Mouse (Mus musculus) kidney, adult 9 months (tissue): Measurements from ENCODE around the gene Nucb1.
"Not testable (repeated sequence)": the region's sequence is repeated elsewhere in the genome, so short reads cannot be mapped to it uniquely, and the experiment has no call there.

Experiments
- DNase-seq: peaks from one replicate; pipeline ENCODE4 v3.0.0; 2022

Gene Nucb1

DNA sequence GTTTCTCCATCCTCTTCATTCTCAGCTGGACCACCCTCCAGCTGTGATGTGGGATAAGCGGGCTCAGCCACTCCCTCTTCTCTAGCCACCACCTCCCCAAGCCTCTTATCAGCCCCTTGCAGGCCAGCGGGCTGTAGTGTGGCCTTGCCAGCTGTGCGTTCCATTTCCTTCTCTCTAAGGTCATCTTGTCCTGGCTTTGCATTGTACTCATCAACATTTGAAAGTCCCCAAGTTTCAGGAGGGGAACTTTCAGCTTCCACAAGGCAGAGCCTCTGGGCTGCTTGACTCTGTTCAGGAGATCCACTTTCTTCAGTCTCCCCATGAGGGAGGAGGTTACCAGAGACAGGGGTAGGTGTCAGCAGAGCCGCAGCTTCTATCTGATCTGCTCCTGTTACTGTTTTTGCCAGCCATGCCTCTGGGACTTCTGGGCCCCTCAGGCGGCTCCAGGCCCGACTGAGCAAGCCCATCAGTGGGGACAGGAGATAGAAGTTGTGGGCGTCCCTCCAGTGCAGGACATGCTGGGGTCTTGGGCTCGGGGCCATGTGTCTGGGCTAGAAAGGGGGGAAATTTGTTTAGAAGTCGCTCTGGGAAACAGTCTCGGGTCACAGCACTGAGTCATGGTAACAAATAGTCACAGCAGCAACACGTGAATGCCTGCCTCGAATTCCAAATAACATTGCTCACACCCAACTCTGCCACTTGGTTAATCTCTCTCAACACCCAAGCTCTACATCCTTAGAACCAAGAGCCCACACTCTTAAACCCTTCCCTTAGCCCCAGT lies 14.8 kb upstream of the Nucb1 start:
- DNase-seq = peak; percentile 51

DNA sequence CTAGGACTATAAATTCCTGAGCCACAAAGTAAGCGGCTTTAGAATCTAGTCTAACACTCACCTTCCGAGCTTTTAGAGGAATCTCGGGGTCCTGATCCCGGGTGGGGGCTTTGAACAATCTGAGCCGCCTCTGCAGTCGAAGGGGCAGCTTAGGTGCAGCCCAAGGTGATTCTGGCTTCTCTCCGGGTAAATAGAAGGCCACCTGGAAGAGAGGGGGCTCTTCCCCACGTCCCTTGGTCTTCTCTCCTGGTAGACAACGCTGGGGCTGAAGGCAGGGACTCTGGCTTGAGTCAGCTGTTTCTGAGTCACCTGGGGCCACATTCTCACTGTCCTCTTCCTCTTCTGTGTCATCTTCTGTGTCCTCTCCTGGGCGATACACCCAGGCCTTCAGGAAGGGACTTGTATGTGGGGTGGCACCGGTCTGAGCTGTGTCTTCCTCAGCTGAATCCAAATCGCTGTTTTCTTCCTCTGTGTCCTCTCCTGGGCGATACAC lies 13.5 kb upstream of the Nucb1 start:
- no peak for DNase-seq

DNA sequence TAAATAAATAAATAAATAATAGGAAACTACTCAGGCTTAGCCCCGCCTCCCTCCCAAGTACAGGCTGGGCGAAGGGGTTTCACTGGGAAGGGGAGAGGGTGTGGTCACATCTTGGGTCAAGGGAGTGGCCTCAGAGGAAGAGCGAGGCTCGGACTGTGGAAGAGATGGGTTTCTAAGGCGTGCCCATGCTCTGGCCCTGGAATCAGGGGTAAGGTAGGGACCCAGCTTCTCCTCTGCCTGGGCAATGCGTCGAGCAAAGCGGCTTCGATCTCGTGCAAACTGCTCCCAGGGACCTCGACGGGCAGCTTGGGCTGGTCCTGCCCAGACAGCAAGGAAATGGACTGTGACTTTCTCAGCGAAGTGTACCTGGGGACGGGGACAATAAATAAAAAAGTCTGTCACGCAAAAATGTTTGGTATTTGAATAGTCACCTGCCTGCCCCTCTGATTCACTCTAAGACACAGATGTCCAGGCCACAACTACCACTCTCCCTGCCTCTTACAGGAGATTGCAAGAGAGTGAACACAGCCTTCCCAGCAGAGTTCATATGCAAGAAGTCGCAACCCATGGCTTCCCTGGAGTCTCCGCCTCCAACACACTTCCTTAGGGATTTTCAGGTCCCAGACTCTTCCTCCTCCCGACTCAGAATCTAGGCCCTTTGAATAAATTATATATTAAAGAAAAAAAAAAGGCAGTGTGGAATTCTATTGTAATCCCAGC lies 12.9 kb upstream of the Nucb1 start:
- DNase-seq = peak; percentile 41

DNA sequence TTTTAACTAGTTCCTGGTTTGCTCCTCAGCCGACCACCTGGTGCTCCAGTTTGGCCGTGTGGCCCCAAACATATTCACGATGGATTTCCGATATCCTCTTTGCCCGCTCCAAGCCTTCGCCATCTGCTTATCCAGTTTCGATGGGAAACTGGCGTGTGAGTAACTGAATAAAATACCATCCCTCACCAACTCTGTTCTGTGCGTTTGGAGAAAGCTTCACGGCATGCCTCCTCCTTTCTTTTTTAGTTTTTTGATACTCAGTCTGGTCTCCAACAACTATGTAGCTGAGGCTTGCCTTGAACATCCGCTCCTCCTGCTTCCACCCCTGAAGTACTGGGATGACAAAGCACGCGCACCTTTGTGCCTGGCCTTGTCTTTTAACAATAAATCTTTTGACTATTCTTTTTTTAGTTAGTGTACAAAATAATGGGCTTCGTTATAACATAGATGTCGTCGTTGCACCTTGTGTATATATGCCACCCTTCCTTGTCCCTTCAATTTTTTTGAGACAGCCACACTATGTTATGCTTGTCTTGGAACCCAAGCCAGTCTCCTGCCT lies 12.1 kb upstream of the Nucb1 start:
- DNase-seq = no peak

DNA sequence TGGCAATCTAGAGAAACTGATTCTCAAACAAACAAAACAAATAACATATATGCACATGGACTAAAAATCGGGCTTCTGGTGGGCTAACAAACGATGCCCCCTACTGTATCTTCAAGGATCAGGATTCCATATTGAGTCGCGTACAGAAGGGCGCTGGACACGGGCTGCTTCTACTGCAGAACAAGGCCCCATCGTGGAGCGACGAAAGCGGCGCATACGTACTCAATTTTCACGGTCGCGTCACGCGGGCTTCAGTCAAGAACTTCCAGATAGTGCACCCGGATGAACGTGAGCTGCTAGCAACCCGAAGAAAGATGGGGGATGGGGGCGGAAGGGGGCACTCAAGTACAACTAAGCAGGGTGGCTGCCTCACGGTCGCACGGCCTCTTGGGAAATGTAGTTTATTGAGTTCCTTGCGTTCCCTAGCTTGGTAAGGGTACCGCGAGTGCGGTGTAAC lies 11.6 kb upstream of the Nucb1 start:
- peak; percentile 92 for DNase-seq

DNA sequence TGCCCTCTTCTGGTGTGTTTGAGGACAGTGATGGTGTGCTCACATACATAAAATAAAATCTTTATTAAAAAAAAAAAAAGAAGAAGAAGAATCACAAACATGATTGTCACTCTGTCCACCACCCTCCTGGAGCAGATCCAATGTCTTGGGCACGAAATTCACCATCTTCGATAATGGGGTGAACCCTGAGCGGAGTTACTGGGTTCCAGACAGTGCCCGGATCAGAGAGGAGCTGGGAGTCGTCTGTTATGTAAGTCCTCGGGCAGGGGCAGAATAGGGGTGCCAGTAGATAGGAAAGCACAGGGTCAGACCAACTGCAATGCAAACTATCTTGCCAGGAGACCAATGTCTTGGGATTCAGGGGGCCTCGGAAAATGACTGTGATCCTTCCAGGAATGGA lies 10.4 kb upstream of the Nucb1 start:
- no peak for DNase-seq

DNA sequence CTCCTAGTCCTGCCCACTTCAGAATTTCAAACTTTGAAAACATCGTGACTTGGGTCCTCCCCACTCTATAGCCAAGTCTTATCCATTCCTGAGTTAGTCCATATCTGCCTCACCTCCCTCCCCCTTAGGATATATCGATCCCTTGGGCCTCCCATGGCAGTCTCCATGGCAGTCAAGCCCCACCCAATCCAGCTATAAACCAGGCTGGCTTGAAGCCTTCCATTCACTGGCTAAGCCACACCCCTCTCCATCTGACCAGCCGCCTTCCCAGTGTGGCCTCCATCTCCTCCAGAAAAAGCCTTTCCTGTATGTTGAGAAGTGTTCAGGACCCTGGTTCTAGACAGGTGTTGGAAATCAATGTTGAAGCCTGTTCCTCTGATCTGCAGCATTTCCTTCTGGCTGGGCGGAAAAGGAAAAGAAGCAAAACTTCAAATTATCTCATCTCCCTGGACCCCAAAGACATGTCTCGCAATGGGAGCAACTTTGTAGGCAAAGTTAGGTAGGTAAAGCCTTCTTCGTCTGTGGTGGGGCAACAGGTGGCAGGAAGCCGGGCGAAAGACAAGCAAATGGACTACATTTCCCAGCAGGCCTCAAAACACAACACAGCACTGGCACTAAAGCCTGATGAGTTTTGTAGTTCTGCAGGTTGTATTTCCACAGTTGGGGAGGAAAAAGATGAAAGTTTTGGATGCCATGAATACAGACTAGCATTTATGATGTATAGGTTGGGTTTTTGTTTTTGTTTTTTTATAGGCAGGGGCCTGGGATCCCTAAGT lies 9.3 kb upstream of the Nucb1 start:
- no peak for DNase-seq

DNA sequence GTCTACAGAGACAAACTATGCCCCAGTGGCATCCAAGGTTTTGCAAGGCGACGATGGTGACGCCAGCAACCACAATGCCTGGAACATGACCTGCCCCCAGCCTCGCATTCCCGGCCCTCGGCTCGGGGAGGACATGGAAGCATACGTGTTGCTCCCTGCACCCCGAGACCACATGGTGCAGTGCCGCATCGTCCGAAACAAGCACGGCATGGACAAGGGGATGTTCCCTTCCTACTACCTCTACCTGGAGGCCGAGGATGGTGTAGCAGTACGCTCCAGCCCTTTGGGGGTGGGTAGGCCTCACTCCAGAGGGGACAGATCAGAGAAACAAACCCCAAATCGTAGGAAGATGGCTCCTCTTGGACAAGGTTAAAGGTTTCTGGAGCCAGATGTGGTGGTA lies 8.4 kb upstream of the Nucb1 start:
- no peak for DNase-seq

DNA sequence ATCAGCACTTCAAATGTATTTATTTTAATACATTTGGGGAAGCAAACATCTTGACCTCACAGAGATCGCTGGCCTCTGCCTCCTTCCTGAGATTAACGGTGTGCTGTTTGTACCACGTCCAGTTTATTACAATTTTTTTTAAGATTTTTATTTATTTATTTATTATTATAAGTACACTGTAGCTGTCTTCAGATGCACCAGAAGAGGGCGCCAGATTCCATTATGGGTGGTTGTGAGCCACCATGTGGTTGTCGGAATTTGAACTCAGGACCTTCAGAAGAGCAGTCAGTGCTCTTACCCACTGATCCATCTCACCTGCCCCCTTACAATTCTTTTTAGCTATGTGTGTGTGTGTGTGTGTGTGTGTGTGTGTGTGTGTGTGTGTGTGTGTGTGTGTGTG lies 6.6 kb upstream of the Nucb1 start:
- not testable (repeated sequence) for DNase-seq

DNA sequence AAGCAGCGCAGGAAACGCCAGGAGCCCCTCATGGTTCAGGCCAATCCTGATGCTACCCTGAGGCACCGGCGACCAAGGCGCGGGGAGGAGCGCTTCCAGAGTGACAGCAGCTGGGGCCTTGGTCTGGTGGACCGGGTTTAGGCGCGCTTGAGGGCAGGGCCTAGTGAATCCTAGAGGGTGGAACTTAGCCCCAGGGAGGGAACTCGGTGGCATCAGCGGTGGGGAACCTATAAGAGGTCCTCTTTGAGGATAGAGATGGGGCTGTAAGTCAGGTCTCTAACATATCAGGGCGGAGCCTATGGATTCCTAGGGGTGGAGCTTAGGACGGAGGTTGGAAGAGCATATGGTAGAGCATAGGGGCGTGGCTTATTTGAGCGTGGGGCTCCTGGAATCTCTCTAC lies 5.2 kb upstream of the Nucb1 start:
- no peak for DNase-seq

DNA sequence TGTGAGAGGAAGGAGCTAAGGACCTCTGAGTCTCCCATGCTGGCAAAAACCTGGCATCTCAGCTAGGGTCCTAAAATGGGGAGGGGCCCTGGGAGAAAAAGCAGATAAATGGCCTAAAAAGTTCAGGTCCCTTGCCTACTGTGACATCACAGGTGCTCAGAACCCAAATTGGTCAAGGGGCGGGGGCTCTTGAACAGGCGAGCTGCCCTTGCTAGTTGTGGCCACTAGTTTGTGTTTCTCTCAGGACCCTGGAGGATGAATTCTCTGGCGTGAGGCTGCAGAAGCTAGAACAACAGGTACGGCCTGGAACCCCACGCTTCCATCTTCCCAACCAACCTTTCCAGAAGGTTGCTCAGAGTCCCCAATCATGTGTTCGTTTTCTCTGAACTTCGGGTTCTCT lies 4.2 kb upstream of the Nucb1 start:
- no peak for DNase-seq

DNA sequence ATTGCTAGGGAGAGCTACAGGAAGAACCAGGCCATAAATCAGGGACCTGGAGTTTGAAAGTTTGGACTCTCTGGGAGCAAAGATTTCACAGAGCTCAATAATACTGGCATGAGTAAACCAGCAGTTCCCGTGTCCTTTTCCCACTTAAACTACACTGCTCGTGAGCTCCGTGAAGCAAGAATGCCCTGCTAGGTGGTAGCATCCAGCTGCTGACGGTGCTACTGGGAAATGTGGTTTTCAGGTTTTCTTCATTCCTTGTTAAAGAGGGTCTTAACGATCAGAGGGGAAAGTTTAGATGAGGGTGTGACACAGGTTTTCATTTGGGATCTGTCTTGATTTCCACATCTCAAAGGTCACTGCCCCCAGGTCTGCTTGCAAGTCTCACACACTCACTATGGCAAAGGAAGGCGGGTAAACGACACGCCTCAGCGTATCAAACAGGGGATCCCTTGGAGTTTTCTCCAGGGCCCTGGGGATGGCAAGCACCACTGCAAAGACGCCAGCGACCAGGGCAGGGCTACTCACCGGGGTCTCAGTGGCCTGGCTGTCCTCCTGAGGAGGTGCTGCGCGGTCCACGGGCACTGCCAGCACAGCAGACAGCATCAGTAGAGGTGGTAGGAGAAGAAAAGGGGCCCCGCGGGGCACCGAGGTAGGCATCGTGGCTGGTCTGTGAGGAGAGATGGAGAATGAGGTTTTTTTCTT lies 874 bp downstream of the Nucb1 start:
- DNase-seq = peak; percentile 26

DNA sequence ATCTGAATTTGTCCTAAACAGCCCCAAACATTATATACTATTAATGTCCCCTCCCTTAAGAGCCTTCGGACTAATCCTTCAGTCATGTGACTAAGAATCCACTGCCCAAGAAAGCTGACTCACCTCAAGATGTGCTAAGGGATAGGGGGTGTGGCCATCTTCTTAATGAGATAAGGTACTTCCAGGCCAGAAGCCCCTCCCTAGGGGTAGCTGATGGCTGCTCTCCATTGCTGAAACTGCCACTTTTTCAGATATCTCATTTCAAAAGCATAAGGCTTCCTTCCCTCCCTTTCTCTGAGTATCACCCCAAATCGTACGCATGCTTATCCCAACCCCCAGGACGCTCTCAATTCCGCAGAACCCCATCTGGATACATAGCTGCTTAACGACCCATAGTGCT lies 1.6 kb downstream of the Nucb1 start:
- no peak for DNase-seq

DNA sequence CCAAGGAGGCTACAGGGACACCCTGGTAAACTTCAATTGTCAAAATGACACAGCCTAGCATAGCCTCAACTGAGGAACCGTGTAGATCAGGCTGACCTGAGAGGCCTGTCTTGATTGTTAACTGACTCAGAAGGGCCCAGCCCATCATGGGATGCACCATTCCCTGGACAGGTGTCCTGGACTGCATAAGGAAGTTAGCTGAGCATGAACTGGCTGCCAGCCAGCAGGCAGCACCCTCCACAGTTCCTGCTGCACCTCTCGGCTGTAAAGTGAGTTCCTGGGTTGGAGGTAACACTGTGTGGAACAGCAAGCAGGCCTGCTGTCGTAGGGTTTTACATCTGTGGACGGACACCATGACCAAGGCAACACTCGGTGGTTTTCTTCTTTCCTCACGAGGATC lies 2.6 kb downstream of the Nucb1 start:
- peak; percentile 40 for DNase-seq

DNA sequence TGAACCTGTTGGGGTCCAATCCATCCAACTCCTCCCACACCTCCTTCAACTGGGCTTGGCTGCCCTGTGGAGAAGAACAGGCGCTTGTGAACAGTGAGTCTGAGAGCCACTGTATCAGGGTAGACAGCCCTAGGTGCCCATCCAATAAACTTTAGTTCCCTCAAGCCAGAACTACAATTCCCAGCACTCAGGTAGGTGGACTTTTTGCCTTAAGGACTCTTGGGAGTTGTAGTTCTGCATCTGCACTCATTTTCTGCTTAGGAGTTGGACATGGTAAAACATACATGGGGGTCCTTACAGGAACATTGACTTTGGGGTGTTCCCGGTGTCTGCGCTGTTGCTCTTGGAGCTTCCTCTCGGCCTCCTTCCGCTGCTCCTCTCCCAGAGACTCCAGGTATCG lies 11.8 kb downstream of the Nucb1 start:
- DNase-seq = no peak

DNA sequence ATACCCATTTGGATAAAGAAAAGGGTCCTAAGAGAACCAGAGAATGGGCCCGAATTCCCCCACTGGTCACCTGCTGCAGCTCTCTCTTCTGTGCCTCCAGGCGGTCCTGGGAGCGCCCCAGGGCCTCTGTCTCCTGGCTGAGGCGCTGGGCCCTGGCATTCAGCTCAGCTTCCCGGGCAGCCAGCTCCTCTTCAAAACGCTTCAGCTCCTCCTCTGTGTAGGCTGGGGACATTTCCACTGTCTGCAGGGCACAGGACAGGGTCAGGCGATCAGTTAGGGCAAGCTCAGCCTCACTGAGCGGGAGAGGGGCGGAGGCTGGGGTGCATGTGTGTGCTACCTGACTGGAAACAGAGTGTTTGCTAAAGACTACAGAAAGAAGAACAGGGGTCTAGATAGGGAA lies 15.7 kb downstream of the Nucb1 start:
- no peak for DNase-seq

DNA sequence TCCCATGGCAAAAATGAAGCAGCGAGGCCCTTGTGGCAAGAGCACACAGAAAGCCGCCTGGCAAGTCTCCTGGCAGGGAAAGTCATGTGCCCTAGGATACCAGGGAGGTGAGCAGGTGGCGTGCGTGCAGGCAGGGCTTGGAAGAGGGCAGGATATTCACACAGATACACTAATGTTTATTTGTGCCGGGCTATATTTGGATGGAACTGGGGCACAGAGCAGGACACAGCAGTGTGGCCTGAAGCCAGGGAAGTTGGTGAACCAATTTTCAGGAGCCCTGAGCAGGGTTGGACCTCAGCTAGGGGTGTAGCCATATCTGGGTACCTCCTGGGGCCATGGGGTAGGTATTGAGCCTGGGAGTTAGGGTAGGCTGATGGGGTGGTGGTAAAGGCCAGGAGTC lies 17.3 kb downstream of the Nucb1 start:
- DNase-seq = no peak

DNA sequence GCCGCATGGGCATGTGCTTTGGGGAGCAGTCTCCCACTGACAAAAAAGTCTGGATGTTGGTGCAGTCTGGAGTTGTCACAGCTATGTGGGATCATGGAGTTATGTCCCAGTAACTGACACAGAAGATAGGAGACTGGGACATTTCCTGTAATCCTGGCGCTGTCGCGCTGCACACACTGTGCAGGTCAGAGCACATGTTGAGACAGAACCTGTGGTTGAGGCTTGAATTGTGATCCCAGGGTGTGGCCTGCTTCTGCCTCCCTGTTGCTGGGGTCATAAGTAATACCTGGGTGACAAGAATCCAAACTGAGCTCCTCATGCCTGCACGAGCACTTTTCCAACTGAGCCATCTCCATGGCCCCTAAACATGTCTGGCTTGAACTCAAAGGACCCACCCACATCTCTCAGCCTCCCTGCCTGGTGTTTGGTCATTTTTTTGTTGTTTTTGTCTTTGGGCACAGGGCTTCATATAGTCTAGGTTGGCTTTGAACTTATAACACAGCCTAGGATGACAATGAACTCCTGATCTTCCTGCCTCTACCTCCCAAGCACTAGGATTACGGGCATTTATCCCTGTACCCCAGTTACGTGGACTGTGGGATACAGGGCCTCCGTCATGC lies 17.9 kb downstream of the Nucb1 start:
- no peak for DNase-seq

DNA sequence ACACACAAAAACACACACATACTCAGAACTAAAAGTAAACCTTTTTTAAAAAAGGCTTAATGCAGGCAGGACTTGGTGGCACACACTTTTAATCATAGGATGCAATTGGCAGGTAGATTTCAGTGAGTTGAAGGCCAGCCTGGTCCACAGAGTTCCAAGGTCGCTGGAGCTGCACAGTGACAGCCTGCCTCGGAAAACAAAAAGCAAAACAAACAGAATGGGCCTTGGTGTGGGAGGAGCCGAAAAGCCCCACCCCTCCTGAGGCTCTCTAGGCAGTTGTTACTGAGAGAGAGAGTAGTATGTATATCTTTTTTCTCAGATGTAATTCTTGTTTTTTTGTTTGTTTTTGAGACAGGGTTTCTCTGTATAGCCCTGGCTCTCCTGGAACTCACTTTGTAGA lies 18.9 kb downstream of the Nucb1 start:
- DNase-seq = peak; percentile 54

DNA sequence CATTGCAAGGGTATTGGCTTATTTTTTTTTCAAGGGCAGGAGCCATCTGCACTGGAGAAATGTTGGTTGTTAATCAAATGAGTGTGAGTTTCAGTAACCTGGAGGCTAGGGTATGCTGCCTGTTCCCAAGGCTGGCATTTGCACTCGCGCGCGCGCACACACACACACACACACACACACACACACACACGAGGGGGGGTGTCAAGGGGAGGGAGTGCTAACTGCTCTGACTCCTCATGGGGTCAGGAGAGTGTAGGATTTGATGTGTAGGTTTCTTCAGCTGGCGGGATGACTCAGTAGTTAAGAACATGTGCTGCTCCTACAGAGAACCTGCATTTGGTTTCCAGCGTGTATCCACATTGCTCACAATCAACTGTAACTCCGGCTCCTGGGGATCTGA lies 19.4 kb downstream of the Nucb1 start:
- no peak for DNase-seq

DNA sequence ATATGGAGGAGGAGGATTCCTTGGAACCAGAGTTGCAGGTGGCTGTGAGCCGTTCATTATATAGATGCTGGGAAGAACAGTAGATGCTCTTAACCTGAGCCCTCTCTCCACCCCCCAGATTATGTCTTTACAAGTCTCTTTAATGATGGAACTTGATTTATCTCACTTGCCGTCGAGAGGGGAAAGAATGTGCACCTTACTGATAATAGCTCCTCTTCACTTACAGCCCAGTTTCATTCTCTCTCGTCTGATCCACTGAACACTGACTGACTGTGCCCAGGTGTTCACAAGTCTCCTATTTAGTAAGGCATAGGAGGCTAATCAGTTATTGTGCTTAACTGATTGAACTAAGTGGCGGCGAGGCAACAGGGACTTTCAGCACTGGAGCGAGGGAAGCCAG lies 20.6 kb downstream of the Nucb1 start:
- DNase-seq = no peak
